Mouse (Mus musculus): Measurements from ENCODE around the gene Spata20. TPM values are rescaled to one million over a fixed set of nuclear protein-coding genes. Genes with fewer than 3 reads are reported as not detected.

Gene Spata20
- under 1 TPM; 0.34 to 0.42 TPM for total RNA-seq (2021)

GRCm38 (mm10) chr11:94486001-94486400 is at the start of gene Spata20:
Spata20 (minus strand) TSS chr11:94486179.
- intact Hi-C loops (cut with DNase I) = loop anchor here (1.0 to 5.0 kb wide), 4 partner anchors 66 to 354 kb away; no protein-coding TSS in a partner anchor

GRCm38 (mm10) chr11:94533171-94533570 is 47.2 kb upstream of the Spata20 start:
- no peak for DNase-seq (ENCODE audit: low spot score)
- intact Hi-C loops (cut with DNase I) = no loop called here

More at GRCm38 (mm10) chr11:94486001-94486400, at the start of gene Spata20:
- DNase-seq (ENCODE audit: low spot score) = peak; percentile 58

GRCm38 (mm10) chr11:94528879-94529278 is 42.9 kb upstream of the Spata20 start:
- intact Hi-C loops (cut with DNase I) = no loop called here

GRCm38 (mm10) chr11:94526171-94526879 is 40.3 kb upstream of the Spata20 start:
- no peak for DNase-seq (ENCODE audit: low spot score)
- intact Hi-C loops (cut with DNase I) = no loop called here

More at GRCm38 (mm10) chr11:94528879-94529278, 42.9 kb upstream of the Spata20 start:
- DNase-seq (ENCODE audit: low spot score) = no peak

- intact Hi-C loops (cut with DNase I) = no loop called here
These were observed 35.4 kb upstream of the Spata20 start, which contains the start of gene Mycbpap for GRCm38 (mm10) chr11:94521219-94521843. Mycbpap (minus strand) TSS chr11:94521742.

GRCm38 (mm10) chr11:94513452-94513851 is 27.5 kb upstream of the Spata20 start:
- DNase-seq (ENCODE audit: low spot score) = no peak
- intact Hi-C loops (cut with DNase I) = no loop called here

More at GRCm38 (mm10) chr11:94521219-94521843, 35.4 kb upstream of the Spata20 start, which contains the start of gene Mycbpap:
- peak; percentile 34 for DNase-seq (ENCODE audit: low spot score)

GRCm38 (mm10) chr11:94508976-94509375 is 23.0 kb upstream of the Spata20 start:
- intact Hi-C loops (cut with DNase I) = no loop called here
- DNase-seq (ENCODE audit: low spot score) = no peak

- intact Hi-C loops (cut with DNase I) = no loop called here
- DNase-seq (ENCODE audit: low spot score) = no peak
These were observed 15.5 kb upstream of the Spata20 start for GRCm38 (mm10) chr11:94501482-94501881.

- intact Hi-C loops (cut with DNase I) = no loop called here
- DNase-seq (ENCODE audit: low spot score) = no peak
These were observed 14.4 kb upstream of the Spata20 start for GRCm38 (mm10) chr11:94500362-94500761.

- intact Hi-C loops (cut with DNase I) = no loop called here
- no peak for DNase-seq (ENCODE audit: low spot score)
These were observed 13.7 kb upstream of the Spata20 start, which contains the start of gene Epn3 for GRCm38 (mm10) chr11:94499661-94500152. Epn3 (minus strand) TSS chr11:94499974.

- DNase-seq (ENCODE audit: low spot score) = no peak
- intact Hi-C loops (cut with DNase I) = no loop called here
These were observed 13.1 kb upstream of the Spata20 start for GRCm38 (mm10) chr11:94499035-94499434.

- DNase-seq (ENCODE audit: low spot score) = no peak
- intact Hi-C loops (cut with DNase I) = no loop called here
These were observed 12.4 kb upstream of the Spata20 start for GRCm38 (mm10) chr11:94498093-94498996.

GRCm38 (mm10) chr11:94495415-94495814 is 9.4 kb upstream of the Spata20 start:
- no peak for DNase-seq (ENCODE audit: low spot score)
- intact Hi-C loops (cut with DNase I) = no loop called here

GRCm38 (mm10) chr11:94491749-94492099 is 5.7 kb upstream of the Spata20 start:
- intact Hi-C loops (cut with DNase I) = no loop called here
- no peak for DNase-seq (ENCODE audit: low spot score)

- intact Hi-C loops (cut with DNase I) = no loop called here
- DNase-seq (ENCODE audit: low spot score) = no peak
These were observed 5.2 kb upstream of the Spata20 start for GRCm38 (mm10) chr11:94491035-94491748.

GRCm38 (mm10) chr11:94489745-94490144 is 3.8 kb upstream of the Spata20 start:
- no peak for DNase-seq (ENCODE audit: low spot score)
- intact Hi-C loops (cut with DNase I) = loop anchor here (5.0 kb wide), 2 partner anchors 252 to 357 kb away; no protein-coding TSS in a partner anchor

GRCm38 (mm10) chr11:94488767-94489533 is 3.0 kb upstream of the Spata20 start:
- intact Hi-C loops (cut with DNase I) = loop anchor here (5.0 kb wide), 2 partner anchors 252 to 357 kb away; no protein-coding TSS in a partner anchor
- no peak for DNase-seq (ENCODE audit: low spot score)

- intact Hi-C loops (cut with DNase I) = loop anchor here (5.0 kb wide), 2 partner anchors 248 to 353 kb away; no protein-coding TSS in a partner anchor
These were observed 756 bp downstream of the Spata20 start for GRCm38 (mm10) chr11:94485223-94485622.

More at GRCm38 (mm10) chr11:94485223-94485622, 756 bp downstream of the Spata20 start:
- DNase-seq (ENCODE audit: low spot score) = no peak
